Mouse (Mus musculus): ENCODE results near the gene Ppbp.

Ppbp gene

GRCm38 (mm10) chr5:90768218-90768617, at the start of gene Ppbp:
Gene Ppbp (plus strand): TSS chr5:90768518.
- DNase-seq (ENCODE audit: low read depth): no peak

- no peak for DNase-seq (ENCODE audit: low read depth)
Observed at GRCm38 (mm10) chr5:90722656-90723055, 45.7 kb upstream of the Ppbp start.

DNA sequence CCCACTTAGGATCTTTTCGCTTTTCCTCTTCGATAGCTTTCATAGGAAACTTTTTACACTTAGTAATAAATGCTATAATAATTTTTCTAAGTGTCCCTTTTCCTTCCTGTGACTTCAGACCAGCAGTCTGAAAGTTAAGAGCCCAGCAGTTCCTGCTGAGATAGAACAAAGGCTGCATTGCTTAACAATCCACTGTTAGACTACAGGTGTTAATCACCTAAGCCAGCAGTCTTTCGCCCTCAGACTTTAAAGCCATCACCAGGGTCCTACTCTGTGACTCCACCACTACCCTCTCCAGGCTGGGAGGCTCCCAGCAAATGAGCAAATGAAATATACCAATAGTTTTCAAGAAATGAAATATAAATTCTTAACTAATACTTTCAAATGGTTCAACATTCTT, 40.1 kb upstream of the Ppbp start:
- no peak for DNase-seq (ENCODE audit: low read depth)

- DNase-seq (ENCODE audit: low read depth): no peak
Observed at GRCm38 (mm10) chr5:90731480-90731879, 36.8 kb upstream of the Ppbp start.

- DNase-seq (ENCODE audit: low read depth): peak; percentile 71
Observed at GRCm38 (mm10) chr5:90742029-90742428, 26.3 kb upstream of the Ppbp start.

- no peak for DNase-seq (ENCODE audit: low read depth)
Observed at GRCm38 (mm10) chr5:90753934-90754333, 14.4 kb upstream of the Ppbp start.

DNA sequence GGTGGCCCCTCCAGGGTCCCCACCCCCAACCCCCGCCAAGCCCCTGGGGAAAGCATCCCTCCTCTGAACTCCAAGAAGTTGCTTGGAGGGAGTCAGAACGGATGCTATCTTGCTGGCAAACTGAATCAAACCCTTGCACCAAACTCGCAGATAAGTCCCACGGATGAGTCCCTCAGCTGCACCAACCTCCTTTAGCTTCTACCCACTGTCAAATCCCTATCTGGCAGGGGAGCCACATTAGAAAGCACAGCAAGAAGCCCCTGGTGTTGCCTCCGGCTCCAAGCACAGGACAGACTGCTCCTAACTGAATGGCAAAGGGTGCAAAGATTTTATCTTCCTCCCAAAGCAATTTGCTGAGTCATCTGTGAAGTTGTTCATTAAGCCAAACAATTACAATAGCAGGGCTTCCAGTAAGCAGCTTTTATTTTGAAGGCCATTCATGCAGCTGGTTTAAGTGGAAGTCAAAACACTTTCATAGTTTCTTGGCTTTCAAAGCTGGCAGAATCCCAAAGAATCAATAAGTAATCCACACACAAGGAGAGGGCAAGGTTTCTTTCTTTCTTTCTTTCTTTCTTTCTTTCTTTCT, 10.2 kb upstream of the Ppbp start:
- no peak for DNase-seq (ENCODE audit: low read depth)

- DNase-seq (ENCODE audit: low read depth): no peak
Observed at GRCm38 (mm10) chr5:90759077-90760065, 8.9 kb upstream of the Ppbp start, which contains the start of gene Cxcl5. Gene Cxcl5 (plus strand): TSS chr5:90759360.

GRCm38 (mm10) chr5:90760303-90760702, 8.0 kb upstream of the Ppbp start:
- DNase-seq (ENCODE audit: low read depth): no peak

DNA sequence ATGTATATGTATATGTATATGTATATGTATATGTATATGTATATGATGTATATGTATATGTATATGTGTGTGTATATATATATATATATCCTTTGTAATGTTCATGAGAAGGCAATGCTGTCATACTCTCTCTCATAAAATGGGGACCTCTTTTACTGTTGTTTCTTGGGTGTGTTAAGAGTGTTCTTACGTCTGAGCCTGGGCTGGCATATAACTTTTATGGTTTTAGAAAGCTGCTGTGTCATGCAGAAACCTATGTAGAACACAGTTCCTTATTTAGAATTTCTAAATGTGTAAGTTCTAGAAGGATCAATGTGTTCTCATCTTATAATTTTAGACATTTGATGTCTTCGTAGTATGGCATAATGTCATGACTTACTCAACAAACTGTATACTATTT, 7.5 kb upstream of the Ppbp start:
- DNase-seq (ENCODE audit: low read depth): no peak

GRCm38 (mm10) chr5:90761834-90762233, 6.5 kb upstream of the Ppbp start:
- DNase-seq (ENCODE audit: low read depth): no peak

DNA sequence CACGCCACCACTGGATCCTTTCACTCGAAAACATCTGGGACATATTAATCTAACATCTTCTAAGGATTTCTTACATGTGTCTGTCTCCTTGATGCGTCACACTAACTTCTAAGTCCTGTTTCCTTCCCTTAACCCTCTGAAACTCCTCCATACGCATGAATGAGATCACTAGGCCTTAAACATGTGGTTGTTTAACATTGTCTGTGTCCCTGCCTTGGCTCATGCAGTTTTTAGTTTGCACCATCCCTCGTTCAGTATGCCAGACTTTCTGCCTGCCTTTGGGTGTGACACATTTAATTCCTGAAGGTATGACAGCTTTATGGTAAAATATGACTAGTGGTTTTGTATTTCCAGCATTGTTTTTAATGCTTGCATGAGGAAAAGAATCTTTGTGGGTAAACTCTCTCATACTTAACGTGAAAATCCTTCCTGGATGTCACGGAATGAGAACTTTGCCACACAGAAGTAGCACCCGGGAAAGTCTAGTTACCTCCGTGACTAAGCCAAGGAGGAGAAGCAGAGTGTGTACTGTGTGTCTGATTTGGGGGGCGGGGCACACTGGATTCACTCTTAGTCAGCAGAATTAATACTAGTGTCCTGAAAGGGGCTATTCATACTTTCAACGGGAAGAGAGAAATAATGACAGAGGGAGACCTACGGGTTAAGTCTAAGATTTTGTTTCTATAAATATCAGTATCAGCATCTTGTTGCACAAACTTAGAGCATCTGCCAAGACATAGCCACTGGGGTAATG, 4.2 kb upstream of the Ppbp start:
- no peak for DNase-seq (ENCODE audit: low read depth)

GRCm38 (mm10) chr5:90765821-90766606, 2.3 kb upstream of the Ppbp start:
- DNase-seq (ENCODE audit: low read depth): no peak

DNA sequence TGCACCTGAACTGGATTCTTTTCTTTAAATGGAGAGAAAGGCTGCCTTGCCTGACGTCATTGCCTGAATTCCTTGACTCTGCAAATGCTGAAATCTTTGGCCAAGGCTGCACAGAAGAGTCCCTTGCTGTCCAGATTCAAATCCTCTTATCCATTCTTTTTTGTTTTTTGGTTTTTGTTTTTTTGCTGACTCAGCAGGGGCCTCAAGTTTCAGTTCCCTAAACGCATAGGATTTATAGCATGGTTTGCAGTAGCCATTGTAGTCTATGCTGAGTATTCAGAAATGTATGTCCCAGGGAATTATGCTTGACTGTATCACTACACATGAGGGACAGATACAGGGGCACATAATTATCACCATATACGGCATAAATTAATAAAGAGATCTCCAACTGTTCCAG, 3.1 kb downstream of the Ppbp start:
- DNase-seq (ENCODE audit: low read depth): no peak

DNA sequence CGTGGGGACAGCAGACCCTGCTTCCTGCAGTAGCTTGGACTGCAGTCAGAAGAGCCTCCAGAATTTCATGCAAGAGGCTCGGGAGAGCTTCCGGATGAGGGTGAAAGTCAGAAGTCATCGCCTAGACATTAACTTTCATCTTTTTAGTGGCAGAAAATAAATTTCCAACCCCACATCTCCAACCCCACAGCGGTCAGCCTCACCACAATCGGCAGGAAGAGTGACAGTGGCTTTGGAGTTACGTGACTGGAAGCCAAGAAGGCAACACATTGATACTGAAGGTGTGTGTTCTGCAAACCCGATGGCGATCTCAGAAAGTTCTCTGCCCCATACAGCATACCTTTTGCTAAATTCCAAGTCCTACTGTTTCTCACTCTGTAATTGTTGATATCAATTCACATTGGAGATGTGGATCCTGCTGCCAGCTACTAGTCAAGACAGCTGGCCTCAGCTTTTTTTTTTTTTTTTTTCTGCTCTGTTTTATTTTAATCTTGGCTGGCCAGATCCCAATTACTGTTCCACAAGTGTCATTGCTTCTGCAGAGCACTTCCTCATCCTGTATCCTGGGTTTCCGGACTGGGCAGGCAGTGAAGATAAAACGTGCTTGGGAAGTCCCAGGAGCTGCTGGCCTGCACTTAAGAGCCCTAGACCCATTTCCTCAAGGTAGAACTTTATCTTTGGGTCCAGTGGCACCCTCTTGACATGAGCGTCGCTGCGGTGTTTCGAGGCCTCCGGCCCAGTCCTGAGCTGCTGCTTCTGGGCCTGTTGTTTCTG, 3.7 kb downstream of the Ppbp start, which contains the start of gene Pf4:
Gene Pf4, plus strand, starts transcription at position 556 of the 774 bp plus-strand sequence.
- no peak for DNase-seq (ENCODE audit: low read depth)

- DNase-seq (ENCODE audit: low read depth): no peak
Observed at GRCm38 (mm10) chr5:90775562-90775961, 7.2 kb downstream of the Ppbp start.

DNA sequence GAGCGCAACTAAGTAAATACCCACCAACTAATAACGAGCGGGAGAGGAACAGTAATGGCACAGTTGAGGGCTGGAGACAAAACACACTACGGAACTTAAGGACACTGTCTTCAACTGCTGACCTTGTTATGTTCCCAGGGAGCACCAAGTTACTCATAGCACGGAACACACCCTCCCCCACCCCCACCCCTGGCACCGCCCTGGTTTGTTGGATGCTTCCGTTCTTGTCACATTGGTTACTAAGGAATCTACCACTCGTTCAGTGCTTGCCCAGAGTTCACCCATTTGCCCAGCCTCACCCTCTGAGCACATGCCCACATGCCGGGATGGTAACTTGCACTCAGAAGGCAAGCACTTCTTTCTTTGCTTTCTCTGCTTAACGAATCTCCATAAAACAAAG, 9.3 kb downstream of the Ppbp start:
- DNase-seq (ENCODE audit: low read depth): no peak

DNA sequence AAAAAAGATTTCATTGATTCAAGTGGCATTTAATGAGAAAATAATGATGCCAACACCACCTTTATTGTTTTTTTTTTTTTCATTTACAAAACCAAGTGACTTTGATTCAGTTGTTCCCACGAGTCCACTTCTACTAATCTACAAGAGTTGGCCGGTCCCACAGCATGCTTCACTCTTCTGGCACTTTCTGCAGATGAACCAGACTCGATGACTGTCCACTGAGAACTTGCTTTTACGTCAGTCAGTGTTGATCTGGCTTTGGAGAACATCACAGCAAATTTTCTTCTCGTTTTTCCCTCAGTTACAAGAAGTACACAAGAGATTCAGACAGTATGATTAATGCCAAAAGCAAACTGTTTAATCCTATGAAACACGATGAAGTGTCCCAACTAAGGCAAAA, 10.5 kb downstream of the Ppbp start:
- no peak for DNase-seq (ENCODE audit: low read depth)

DNA sequence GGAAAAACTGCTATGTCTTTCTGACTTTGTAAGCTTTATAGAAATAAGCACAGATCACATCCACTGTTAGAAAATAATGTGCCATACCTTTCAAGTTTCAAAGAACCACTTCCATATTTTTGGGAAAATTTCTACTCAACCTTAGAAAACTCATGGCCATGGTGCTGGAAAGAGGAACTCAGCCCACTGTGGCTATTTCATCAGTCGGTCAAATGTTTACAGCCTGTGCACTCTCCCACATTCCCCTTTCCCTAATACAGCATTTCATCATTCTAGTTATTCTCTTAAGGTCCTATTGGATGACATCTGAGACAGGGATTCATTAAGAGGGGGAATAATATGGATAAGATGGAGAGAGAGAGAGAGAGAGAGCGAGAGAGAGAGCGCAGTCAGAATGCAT, 15.4 kb downstream of the Ppbp start:
- no peak for DNase-seq (ENCODE audit: low read depth)

DNA sequence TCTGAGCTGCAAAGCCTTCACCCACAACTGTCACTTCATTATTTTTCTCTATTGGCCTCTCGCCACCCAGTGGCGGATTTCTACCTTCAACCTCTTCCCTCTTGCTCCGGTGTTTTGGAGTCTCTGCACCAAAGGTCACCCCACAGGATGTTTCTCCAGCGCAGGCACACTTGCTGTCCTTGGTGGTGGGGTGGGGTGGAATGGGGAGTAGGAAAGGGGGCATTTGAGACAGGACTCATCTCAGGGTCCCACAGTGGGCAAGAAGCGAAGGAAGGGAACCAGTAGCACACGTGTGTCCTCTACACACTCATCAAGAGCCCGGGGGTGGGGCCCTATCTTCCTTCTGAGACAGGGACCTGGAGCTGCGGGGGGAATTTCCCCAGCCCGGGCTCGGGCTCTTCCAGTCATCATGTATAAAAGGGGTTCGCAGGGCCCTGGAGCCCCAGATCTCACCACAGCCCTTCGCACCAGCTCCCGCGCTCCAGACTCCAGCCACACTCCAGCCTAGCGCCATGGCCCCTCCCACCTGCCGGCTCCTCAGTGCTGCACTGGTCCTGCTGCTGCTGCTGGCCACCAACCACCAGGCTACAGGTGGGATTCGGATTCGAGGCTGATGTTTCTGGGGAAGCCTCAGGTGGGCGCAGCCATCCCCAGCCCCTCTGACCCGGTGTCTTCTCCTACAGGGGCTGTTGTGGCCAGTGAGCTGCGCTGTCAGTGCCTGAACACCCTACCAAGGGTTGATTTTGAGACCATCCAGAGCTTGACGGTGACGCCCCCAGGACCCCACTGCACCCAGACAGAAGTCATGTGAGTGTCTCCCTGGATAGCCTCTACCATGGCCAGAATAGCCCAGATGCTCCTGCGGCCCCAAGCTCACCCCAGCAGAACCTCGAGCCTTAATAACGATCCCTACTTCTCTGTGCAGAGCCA, 17.6 kb downstream of the Ppbp start, which contains the start of gene Cxcl3:
Gene Cxcl3, plus strand, starts transcription at position 445 of the 930 bp plus-strand sequence.
- no peak for DNase-seq (ENCODE audit: low read depth)
